Mouse (Mus musculus) R1 (cell line): ENCODE data around the gene 4930474N05Rik.

Experiments used
- DNase-seq: peaks from one replicate; pipeline ENCODE4 v3.0.0-alpha.2; 2018; ENCODE audit warnings: low read depth, low spot score

The 4930474N05Rik gene

DNA sequence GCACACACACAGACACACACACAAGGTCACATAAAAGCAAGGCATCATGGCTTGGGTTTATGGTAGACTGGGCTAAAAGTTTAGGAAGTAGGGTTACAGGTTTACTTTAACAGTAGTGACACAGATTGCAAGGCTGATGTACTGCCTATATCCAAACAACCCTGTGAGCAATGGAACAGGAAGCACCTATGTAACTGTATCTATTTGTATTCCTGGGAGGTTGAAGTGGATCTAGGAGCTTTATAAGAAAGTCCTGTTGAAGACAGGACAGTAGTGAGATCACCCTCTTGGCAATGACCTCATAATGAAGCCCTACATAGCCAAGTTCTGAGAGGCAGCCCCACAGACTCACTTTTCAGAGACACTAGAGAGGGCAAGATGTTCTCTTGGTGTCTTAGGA lies at the start of gene 4930474N05Rik:
Gene 4930474N05Rik, plus strand, starts transcription at position 301 of the 400 bp plus-strand sequence.
- DNase-seq: no peak

DNA sequence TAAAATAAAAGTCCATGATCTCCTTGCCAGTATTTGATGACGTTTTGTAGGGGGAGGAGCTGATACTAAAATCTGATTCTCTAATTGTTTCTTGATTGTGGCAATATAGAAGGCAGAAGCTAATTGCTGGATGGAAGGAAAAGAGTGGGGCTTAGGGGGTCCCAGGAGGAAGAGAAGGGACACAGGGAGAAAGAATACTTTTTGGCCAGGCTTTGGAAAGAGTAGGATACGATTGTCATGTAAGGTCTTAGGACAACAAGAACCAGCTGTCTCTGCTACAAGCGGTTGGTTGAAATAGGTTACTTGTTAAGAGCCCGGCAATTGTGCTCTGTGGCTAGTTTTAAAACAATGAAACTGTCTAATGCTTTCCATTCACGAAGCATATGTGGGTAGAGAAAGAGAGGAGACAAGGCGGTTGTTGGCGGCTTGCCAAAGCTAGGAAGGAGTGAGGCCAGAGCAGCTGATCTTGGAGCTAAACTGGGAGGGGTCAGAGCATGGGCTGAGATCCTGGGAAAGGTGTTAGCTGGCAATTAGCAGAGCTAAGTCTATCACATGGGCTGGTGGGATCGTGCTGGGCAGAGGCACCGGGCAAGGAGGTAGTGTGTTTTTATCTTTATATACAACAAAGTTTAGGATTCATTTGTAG lies 45.8 kb upstream of the 4930474N05Rik start:
- no peak for DNase-seq

DNA sequence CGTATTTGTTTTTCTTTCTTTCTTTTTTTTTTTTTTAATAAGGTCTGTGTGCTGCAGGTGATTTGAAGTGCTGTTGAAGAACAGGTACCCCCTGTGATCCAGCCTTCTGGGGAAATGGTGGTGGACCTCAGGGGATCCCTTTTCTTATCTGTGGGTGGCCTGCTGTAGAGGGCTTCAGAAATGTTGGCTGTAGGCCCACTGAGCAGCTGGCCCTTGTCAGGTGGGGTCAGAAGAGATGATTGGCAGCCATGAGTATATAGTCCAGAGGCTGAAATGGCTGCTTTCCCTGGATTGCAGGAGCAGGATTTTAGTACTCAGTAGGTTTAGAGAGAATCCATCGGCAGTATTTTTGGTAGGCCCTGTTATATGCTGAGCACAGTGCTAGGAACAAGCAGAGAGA lies 41.4 kb upstream of the 4930474N05Rik start:
- DNase-seq: no peak

DNA sequence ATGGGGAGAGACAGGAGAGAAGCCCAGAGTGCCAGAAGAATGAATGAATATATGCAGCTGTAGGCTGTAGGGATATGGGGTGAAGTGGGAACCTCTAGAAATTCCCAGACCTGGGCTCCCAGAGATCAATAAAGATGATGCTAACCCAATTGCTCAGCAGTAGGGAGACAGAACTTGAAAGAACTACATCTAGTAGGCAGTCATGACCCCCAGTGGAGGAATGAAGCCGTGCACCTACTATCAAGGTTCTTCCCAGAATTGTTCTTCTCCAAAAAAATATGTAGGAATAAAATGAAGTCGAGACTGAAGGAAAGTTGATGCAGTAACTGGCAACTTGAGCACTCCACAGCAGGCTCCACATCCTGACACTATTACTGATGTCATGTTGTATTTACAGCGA lies 3.8 kb downstream of the 4930474N05Rik start:
- DNase-seq: no peak

DNA sequence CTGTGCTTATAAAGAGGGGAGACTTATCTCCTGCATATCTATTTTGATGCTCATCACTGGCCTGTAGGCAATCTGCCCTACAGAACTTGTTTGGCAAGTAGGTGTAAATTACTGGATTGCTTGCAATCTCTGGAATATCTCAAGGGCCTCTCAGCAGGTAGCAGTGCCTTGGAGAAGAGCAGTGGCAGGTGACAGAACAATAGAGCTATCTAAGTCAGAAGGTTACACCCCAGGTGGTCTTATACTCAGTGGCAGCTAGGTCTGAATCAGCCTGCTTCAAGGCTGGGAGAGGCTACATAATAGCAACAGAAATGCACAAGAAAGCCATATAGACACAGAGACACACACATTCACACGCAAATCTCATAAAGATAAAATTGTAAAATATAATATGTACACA lies 4.9 kb downstream of the 4930474N05Rik start:
- DNase-seq: peak; percentile 74

DNA sequence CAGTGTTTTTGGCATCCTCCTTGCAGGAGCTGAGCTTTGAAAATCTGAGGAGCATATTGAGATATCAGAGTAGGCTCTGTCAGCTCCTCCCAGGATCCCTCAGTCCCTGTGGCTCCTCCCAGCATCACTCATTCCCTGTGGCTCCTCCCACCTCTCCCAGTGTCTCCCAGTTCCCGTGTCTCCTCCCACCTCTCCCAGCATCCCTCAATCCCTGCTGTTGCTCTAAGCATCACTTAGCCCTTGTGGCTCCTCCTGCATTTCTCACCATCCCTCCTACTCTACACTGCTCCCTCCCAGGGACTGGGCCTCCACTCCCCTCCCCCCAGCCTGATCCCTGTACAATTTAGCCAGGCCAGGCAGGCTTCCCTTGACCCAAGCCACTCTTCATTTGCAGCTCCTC lies 6.0 kb downstream of the 4930474N05Rik start:
- DNase-seq: peak; percentile 65

DNA sequence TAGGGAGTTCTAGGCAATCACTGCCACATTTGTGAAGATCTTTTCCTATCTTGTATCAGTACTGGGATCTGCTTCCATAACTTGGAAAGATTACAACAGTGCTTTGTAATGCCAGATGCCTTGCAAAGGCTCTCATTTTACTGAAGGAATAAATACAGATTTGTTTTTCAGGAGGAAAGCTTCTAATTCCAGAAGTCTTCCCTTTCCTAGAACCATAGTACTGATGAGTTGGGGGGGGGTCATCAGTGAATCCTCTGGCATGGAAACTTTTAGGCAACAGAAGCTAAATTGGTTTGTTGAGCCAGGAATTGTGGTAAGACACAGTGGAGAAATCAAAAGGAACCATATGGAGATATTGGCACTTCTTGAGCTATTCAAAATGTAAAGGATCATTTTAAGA lies 19.8 kb downstream of the 4930474N05Rik start:
- no peak for DNase-seq

DNA sequence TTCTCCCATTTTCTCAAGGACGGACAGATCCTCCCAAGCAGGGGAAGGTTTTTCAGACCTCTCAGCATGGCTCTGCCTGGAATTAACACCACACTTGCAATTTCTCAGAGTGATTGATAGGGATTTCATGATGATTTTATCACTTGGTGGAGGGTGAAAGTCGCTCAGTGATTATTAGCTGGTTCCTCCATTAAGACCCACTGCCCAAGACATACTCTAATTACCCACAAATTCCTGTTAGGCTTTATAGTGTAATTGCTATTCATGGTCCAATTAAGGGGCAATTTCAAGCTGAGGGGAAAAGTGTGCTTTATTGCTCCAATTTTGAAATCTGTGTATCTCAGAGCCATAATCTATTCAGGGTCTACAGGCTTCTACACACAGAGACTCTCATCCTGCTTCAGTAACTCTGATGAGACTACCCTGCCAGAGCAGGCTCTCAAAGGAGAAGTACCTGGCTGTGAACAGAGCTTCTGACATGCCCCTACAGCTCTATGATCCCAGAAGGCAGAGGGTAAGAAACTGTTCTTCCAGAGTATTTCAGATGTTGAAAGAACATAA lies 29.1 kb downstream of the 4930474N05Rik start:
- no peak for DNase-seq

DNA sequence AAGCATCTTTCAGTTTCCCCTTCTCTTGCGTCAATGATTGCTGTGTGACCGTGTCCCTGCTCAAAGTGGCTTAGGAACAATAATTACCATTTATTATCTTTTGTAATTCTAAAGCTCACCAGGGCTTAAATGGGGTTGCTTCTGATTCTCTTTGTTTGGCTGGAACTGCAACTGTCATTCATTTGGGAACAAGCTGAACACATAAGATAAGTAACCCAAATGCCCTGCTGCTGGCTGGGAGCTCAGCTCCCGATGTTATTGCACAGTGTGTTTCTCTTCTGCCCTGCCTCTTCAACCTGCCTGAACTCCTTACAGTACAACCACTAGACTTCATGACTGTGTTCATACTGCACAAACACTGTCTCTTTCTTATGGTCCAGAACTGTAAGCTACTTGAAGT lies 41.0 kb downstream of the 4930474N05Rik start:
- DNase-seq: no peak

DNA sequence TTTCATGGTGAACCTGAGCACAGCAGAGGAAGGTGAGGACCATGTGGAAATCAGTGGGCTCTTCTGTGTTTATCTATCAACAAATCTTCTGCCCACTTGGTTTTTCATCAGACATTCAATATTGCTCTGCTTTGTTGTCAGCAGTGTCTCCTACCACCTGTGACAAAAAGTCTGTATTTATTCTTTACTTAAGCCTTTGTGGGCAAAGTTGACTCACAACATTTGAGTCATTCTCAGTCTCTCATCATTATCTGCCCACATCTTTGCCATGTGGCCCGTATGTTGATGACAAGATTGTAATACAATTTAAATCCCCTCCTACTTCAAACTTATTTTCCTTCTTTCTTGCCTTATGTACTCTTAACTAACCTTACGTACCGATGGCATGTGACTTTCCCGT lies 43.0 kb downstream of the 4930474N05Rik start:
- DNase-seq: no peak

DNA sequence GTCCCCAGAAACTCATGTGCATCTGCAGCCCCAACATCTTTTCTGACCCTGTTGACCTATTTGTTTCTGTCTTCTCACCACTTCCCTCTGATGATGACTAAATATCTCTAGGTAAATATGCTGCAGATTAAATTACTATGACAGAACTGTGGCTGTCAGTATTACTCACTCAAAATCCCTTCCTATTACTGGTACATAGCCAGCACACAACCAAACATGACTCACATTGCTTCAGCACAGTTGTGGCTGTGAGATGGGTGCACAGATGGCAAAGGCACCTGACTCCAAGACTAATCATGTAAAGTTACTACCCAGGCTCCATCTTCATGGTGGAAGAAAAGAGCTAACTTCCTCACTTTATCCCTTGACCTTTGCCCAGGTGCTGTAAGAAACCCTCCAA lies 50.5 kb downstream of the 4930474N05Rik start:
- DNase-seq: no peak
